ENCODE assay signal across 10 mouse cellular contexts in genomic region chr10:76905935-76906341, GRCm38 (mm10). TPM values are rescaled to one million over a fixed set of nuclear protein-coding genes. Genes with fewer than 3 reads are reported as not detected.
DNase-seq lines count a peak whose midpoint lies in the region; ATAC-seq and TF ChIP-seq lines count a peak whose summit lies in the region.
"Had no signal": no experiment of that assay in that cellular context is flagged by ENCODE, and none has a peak within 500 bp of the region (broad histone marks: within the 10 kb centered on the region; RNA-seq: fewer than 3 reads in every experiment).

No protein-coding gene starts in this region.

- 86% methylated on average over 14 of the region's 14 CpGs for WGBS in forebrain, embryonic 14.5 days
- 89% methylated on average over 14 of the region's 14 CpGs for WGBS in forebrain, embryonic 11.5 days
- 45% methylated on average over 14 of the region's 14 CpGs for WGBS in intestine, postnatal 0 days

- no peak for TF ChIP-seq CTCF in intestine, postnatal 0 days (IDR thresholded peaks at IDR 0.05; ENCODE audit: low read depth)

- H3K27ac ChIP-seq in forebrain, embryonic 14.5 days (ENCODE audit: low read depth, low read length) = peak overlapping the region; percentile 9; the same call in 1 of the 2 replicates
- H3K27ac ChIP-seq in forebrain, embryonic 11.5 days (ENCODE audit: low read depth, low read length) = no peak overlapping the region
- H3K27ac ChIP-seq in intestine, postnatal 0 days (ENCODE audit: low read depth, low read length) = no peak overlapping the region

- peaks cover 10% of the 10 kb centered on the region for H3K4me1 ChIP-seq in forebrain, embryonic 14.5 days (ENCODE audit: control insufficient read depth, insufficient read depth, low read length)
- no peaks in the 10 kb centered on the region; the same call in 1 of the 2 replicates for H3K4me1 ChIP-seq in forebrain, embryonic 11.5 days (replicated peaks; ENCODE audit: control insufficient read depth, insufficient read depth, low read length)
- no peaks in the 10 kb centered on the region; the same call in 1 of the 2 replicates for H3K4me1 ChIP-seq in intestine, postnatal 0 days (replicated peaks; ENCODE audit: control insufficient read depth, insufficient read depth, low read length)

- no peak overlapping the region for H3K4me3 ChIP-seq in forebrain, embryonic 14.5 days (ENCODE audit: low read depth, low read length)
- no peak overlapping the region for H3K4me3 ChIP-seq in forebrain, embryonic 11.5 days (ENCODE audit: low read depth, low read length)
- no peak overlapping the region for H3K4me3 ChIP-seq in intestine, postnatal 0 days (ENCODE audit: low read depth, low read length)

- DNase-seq in forebrain, embryonic 14.5 days (ENCODE audit: low spot score) = no peak
- DNase-seq in forebrain, embryonic 11.5 days (ENCODE audit: low spot score) = no peak
- DNase-seq in heart, adult 18-20 months = peak; percentile 54 to 73
- DNase-seq in lung, postnatal 36 days = peak; percentile 72
- DNase-seq in embryo, embryonic 10.5 days (ENCODE audit: low spot score) = no peak
- no peak for DNase-seq in layer of hippocampus, postnatal 14 days (ENCODE audit: low spot score in 2 of 2)
- DNase-seq: cerebellum, adult 11 months had no signal

- no peaks in the 10 kb centered on the region for H3K36me3 ChIP-seq in forebrain, embryonic 14.5 days (ENCODE audit: control insufficient read depth, insufficient read depth, low read length)
- no peaks in the 10 kb centered on the region for H3K36me3 ChIP-seq in forebrain, embryonic 11.5 days (ENCODE audit: control insufficient read depth, insufficient read depth, low read length)
- H3K36me3 ChIP-seq in intestine, postnatal 0 days (ENCODE audit: control insufficient read depth, insufficient read depth) = no peaks in the 10 kb centered on the region

- H3K9ac ChIP-seq in forebrain, embryonic 14.5 days (ENCODE audit: low read length) = no peak overlapping the region
- H3K9ac ChIP-seq in forebrain, embryonic 11.5 days (ENCODE audit: low read length) = no peak overlapping the region
- H3K9ac ChIP-seq in intestine, postnatal 0 days (ENCODE audit: low read depth, low read length) = no peak overlapping the region

- no peak for ATAC-seq in forebrain, embryonic 14.5 days
- no peak for ATAC-seq in forebrain, embryonic 11.5 days (replicated peaks; ENCODE audit: low FRiP score)
- no peak for ATAC-seq in intestine, postnatal 0 days
- ATAC-seq in CD4-positive, CD25-positive, alpha-beta regulatory T cell, adult 4 months = no peak
- ATAC-seq: inflammation-experienced regulatory T-cells, adult 6 months had no signal

- no peaks in the 10 kb centered on the region for H3K27me3 ChIP-seq in forebrain, embryonic 14.5 days (replicated peaks; ENCODE audit: control insufficient read depth, insufficient read depth, low read length)
- H3K27me3 ChIP-seq in forebrain, embryonic 11.5 days (ENCODE audit: control insufficient read depth, insufficient read depth, low read length) = no peaks in the 10 kb centered on the region
- 0 out of 2 replicates have a peak, but pooled peaks cover 3% of the 10 kb centered on the region for H3K27me3 ChIP-seq in intestine, postnatal 0 days (replicated peaks; ENCODE audit: control insufficient read depth, insufficient read depth, low read length)

- H3K9me3 ChIP-seq in forebrain, embryonic 14.5 days (replicated peaks; ENCODE audit: control insufficient read depth, low read length) = no peaks in the 10 kb centered on the region
- no peaks in the 10 kb centered on the region for H3K9me3 ChIP-seq in forebrain, embryonic 11.5 days (ENCODE audit: control insufficient read depth, low read length)
- no peaks in the 10 kb centered on the region for H3K9me3 ChIP-seq in intestine, postnatal 0 days (ENCODE audit: control insufficient read depth)

- H3K4me2 ChIP-seq in forebrain, embryonic 14.5 days (ENCODE audit: low read length) = no peak overlapping the region
- H3K4me2 ChIP-seq in forebrain, embryonic 11.5 days (ENCODE audit: low read depth, low read length, severe bottlenecking) = no peak overlapping the region
- H3K4me2 ChIP-seq in intestine, postnatal 0 days (replicated peaks; ENCODE audit: low read depth) = peak overlapping the region; percentile 37

RNA-seq across cellular contexts. Expression of gene Pcbp3, which starts 55.7 kb away (rescaled TPM):
- polyA plus RNA-seq in forebrain, embryonic 14.5 days (2014; fragmentation: Nextera tagmentation; extraction: Ambion mirVana) = 30.5 and 39.0 TPM in 2 replicates
- polyA plus RNA-seq in forebrain, embryonic 11.5 days (2014; fragmentation: Nextera tagmentation; extraction: Ambion mirVana) = 35.4 and 38.9 TPM in 2 replicates
- 1 to 10 TPM; 2.3 to 2.7 TPM for total RNA-seq in heart, adult 18-20 months (2021)
- polyA plus RNA-seq in intestine, postnatal 0 days (2015; fragmentation: Nextera tagmentation; extraction: Ambion mirVana) = 18.1 and 18.8 TPM in 2 replicates
- total RNA-seq in layer of hippocampus, postnatal 14 days (2021) = 10 to 100 TPM; 59.8 to 72.3 TPM
- polyA plus RNA-seq in CD4-positive, CD25-positive, alpha-beta regulatory T cell, adult 4 months (2017; shearing (Covaris generic)) = 10 to 100 TPM in 1 of 2 experiments, 1 to 10 TPM in 1; 5.3 to 12.6 TPM

Comparison
In these comparisons a context has a peak if more than half of its experiments do, and no peak if none do; other contexts are left out.
1. DNase-seq: peak in heart, adult 18-20 months (2 of 2) and lung, postnatal 36 days (single experiment); none in forebrain, embryonic 14.5 days (single experiment), forebrain, embryonic 11.5 days (single experiment), embryo, embryonic 10.5 days (single experiment) and layer of hippocampus, postnatal 14 days (0 of 2).